Mouse (Mus musculus): ENCODE results near the gene Tsga10. TPM values are rescaled to one million over a fixed set of nuclear protein-coding genes. Genes with fewer than 3 reads are reported as not detected.

Tsga10 gene
- polyA plus RNA-seq, 1 experiment from 2014 or later: 18.3 TPM

- Histone ChIP-seq H3K27ac (no peak overlapping the region), H3K36me3 (replicated peaks) (no peaks in the 10 kb centered on the region), H3K4me2 (no peak overlapping the region), H3K4me3 (replicated peaks) (no peak overlapping the region), H3K27me3 (0 out of 2 replicates have a peak, but pooled peaks cover 2% of the 10 kb centered on the region), H3K9me3 (no peaks in the 10 kb centered on the region), H3K9ac (no peak overlapping the region), H3K4me1 (no peaks in the 10 kb centered on the region)
- no peak for ATAC-seq (ENCODE audit: low FRiP score)
- 93% methylated on average over 10 of the region's 10 CpGs for WGBS
Observed at GRCm38 (mm10) chr1:37711596-37712356, 154.5 kb downstream of the Tsga10 start.

GRCm38 (mm10) chr1:37711082-37711481 lies 155.1 kb downstream of the Tsga10 start:
- 95% methylated on average over 5 of the region's 5 CpGs for WGBS
- no peak for ATAC-seq (ENCODE audit: low FRiP score)

DNA sequence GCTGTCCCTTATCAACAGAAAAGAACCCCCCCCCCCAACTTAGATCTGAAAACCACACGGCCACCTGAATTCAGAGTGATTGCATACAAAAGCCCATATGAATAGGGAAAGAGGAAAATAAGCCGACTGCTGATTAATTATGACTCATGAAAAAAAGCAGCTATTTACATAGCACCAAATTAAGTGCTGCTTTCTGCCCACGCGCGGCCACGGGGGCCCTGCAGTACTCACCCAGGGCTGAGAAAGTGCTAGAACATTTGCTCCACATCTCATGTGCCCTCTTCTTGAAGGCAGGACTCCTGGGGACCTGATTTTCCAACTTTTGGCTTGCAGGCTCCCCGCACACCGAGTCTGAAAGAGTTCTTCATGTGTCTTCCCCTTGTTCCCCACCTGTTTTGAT lies 156.5 kb downstream of the Tsga10 start:
- Histone ChIP-seq H3K4me2 (no peak overlapping the region), H3K9ac (no peak overlapping the region), H3K27me3 (no peaks in the 10 kb centered on the region), H3K9me3 (no peaks in the 10 kb centered on the region), H3K4me3 (replicated peaks) (no peak overlapping the region), H3K4me1 (no peaks in the 10 kb centered on the region), H3K36me3 (replicated peaks) (no peaks in the 10 kb centered on the region), H3K27ac (no peak overlapping the region)
- no peak for ATAC-seq (ENCODE audit: low FRiP score)
- WGBS: 69% methylated on average over 8 of the region's 8 CpGs

More at GRCm38 (mm10) chr1:37711082-37711481, 155.1 kb downstream of the Tsga10 start:
- H3K27me3 ChIP-seq: no peaks in the 10 kb centered on the region
- H3K4me1 ChIP-seq: no peaks in the 10 kb centered on the region
- no peak overlapping the region for H3K27ac ChIP-seq
- no peak overlapping the region for H3K9ac ChIP-seq
- H3K4me2 ChIP-seq: no peak overlapping the region
- H3K4me3 ChIP-seq (replicated peaks): no peak overlapping the region
- no peaks in the 10 kb centered on the region for H3K9me3 ChIP-seq
- H3K36me3 ChIP-seq (replicated peaks): no peaks in the 10 kb centered on the region

- Histone ChIP-seq H3K9ac (no peak overlapping the region), H3K4me1 (no peaks in the 10 kb centered on the region), H3K4me3 (replicated peaks) (no peak overlapping the region), H3K27me3 (no peaks in the 10 kb centered on the region), H3K36me3 (replicated peaks) (no peaks in the 10 kb centered on the region), H3K9me3 (no peaks in the 10 kb centered on the region), H3K27ac (no peak overlapping the region), H3K4me2 (no peak overlapping the region)
- 93% methylated on average over 6 of the region's 6 CpGs for WGBS
- ATAC-seq (ENCODE audit: low FRiP score): no peak
Observed at GRCm38 (mm10) chr1:37708270-37708955, 157.8 kb downstream of the Tsga10 start.

Other genes with a start within 250 kb of the Tsga10 start
- gene 2010300C02Rik, start 146.3 kb downstream of the Tsga10 start, polyA plus RNA-seq (2016; fragmentation: Nextera tagmentation; extraction: Ambion mirVana): 1.1 and 1.5 TPM in 2 replicates
- 7.9 and 9.3 TPM in 2 replicates for gene Lipt1, start 5.3 kb upstream of the Tsga10 start, polyA plus RNA-seq (2016; fragmentation: Nextera tagmentation; extraction: Ambion mirVana)
- 22.1 and 23.1 TPM in 2 replicates for gene Mitd1, start 24.0 kb upstream of the Tsga10 start, polyA plus RNA-seq (2016; fragmentation: Nextera tagmentation; extraction: Ambion mirVana)
- gene Mrpl30, start 24.0 kb upstream of the Tsga10 start, polyA plus RNA-seq (2016; fragmentation: Nextera tagmentation; extraction: Ambion mirVana): 213 and 215 TPM in 2 replicates
- gene Lyg2, start 50.1 kb upstream of the Tsga10 start, polyA plus RNA-seq (2016; fragmentation: Nextera tagmentation; extraction: Ambion mirVana): not detected in 2 replicates
- gene Lyg1, start 91.3 kb upstream of the Tsga10 start, polyA plus RNA-seq (2016; fragmentation: Nextera tagmentation; extraction: Ambion mirVana): not detected in 2 replicates
- gene Txndc9, start 131.5 kb upstream of the Tsga10 start, polyA plus RNA-seq (2016; fragmentation: Nextera tagmentation; extraction: Ambion mirVana): 150 and 153 TPM in 2 replicates
- 33.8 and 34.3 TPM in 2 replicates for gene Eif5b, start 131.6 kb upstream of the Tsga10 start, polyA plus RNA-seq (2016; fragmentation: Nextera tagmentation; extraction: Ambion mirVana)